Mouse (Mus musculus) forebrain, embryonic 16.5 days (tissue): ENCODE measurements around the gene As3mt. TPM values are rescaled to one million over a fixed set of nuclear protein-coding genes. Genes with fewer than 3 reads are reported as not detected.
A peak's percentile ranks its signal among the peaks of the same experiment; 100 is the strongest.

Experiments
- ATAC-seq: fragments of 200-750 bp; cut with Nextera tagmentation; 2 replicates; pipeline ENCODE4 v1.8.0; 2017; ENCODE audit warnings: mild to moderate bottlenecking, moderate library complexity
- H3K27ac ChIP-seq: fragments of 300-500 bp; sonication (generic); 2 replicates; pipeline ENCODE4 v1.5.1; 2014; ENCODE audit warnings: low read length, control low read depth
- H3K27me3 ChIP-seq: fragments of 300-500 bp; sonication (generic); replicated peaks from 2 replicates; pipeline ENCODE4 v1.6.1; 2014; ENCODE audit warnings: low read length; ENCODE audit not compliant: control insufficient read depth, insufficient read depth
- H3K36me3 ChIP-seq: fragments of 300-500 bp; sonication (generic); 2 replicates; pipeline ENCODE4 v1.6.1; 2014; ENCODE audit not compliant: control insufficient read depth, insufficient read depth
- H3K4me1 ChIP-seq: fragments of 300-500 bp; sonication (generic); replicated peaks from 2 replicates; pipeline ENCODE4 v1.6.1; 2014; ENCODE audit warnings: low read length; ENCODE audit not compliant: control insufficient read depth, insufficient read depth
- H3K4me2 ChIP-seq: fragments of 300-500 bp; sonication (generic); 2 replicates; pipeline ENCODE4 v1.6.1; 2014; ENCODE audit warnings: mild to moderate bottlenecking, low read length, control low read depth
- H3K4me3 ChIP-seq: fragments of 300-500 bp; sonication (generic); replicated peaks from 2 replicates; pipeline ENCODE4 v1.5.1; 2014; ENCODE audit warnings: mild to moderate bottlenecking, low read length, control low read depth
- H3K9ac ChIP-seq: fragments of 300-500 bp; sonication (generic); replicated peaks from 2 replicates; pipeline ENCODE4 v1.6.1; 2014; ENCODE audit warnings: low read depth, low read length, control low read depth
- H3K9me3 ChIP-seq: fragments of 300-500 bp; sonication (generic); 2 replicates; pipeline ENCODE4 v1.6.1; 2016; ENCODE audit warnings: low read length; ENCODE audit not compliant: control insufficient read depth
- WGBS: fragments of 180-500 bp; shearing (Covaris S2); extraction: QIAGEN DNeasy Blood & Tissue Kit; methylation state at CpG from one replicate; pipeline ENCODE4 v1.1.7; 2014; 5-methylcytosine and 5-hydroxymethylcytosine counted together
- polyA plus RNA-seq: library from polyadenylated mRNA; unstranded; fragments of >200 nt; fragmentation: Nextera tagmentation; extraction: Ambion mirVana; gene quantifications from 2 replicates; pipeline ENCODE4 v1.2.1, GENCODE M21; 2015

As3mt gene
- polyA plus RNA-seq, 1 experiment from 2014 or later: 18.5 TPM

DNA sequence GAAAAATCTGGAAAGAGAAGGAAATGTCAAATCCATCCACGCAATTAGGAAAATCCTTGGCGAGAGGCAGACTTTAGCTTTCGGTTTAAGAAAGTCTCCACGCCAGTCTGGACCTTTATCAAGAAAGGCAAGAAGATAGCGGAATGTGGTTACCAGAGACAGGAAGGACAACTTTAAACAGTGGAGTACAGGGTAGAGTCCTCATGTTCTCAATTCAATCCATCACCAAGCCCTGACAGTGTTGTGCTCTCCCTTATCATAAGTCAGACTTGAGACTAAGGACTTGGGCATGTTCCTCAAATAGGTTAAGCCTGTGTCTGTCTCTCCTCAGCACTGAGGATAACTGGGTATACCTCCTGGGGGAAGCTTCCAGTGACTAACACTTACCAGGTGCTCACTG lies 37.5 kb upstream of the As3mt start:
- no peak overlapping the region for H3K27ac ChIP-seq
- no peaks in the 10 kb centered on the region for H3K27me3 ChIP-seq
- no peak overlapping the region for H3K9ac ChIP-seq
- no peaks in the 10 kb centered on the region for H3K9me3 ChIP-seq
- H3K4me1 ChIP-seq: peaks cover 5% of the 10 kb centered on the region; the same call in 1 of the 2 replicates
- no peak overlapping the region for H3K4me3 ChIP-seq
- H3K4me2 ChIP-seq: no peak overlapping the region
- no peaks in the 10 kb centered on the region for H3K36me3 ChIP-seq
- WGBS: 87% methylated on average over 5 of the region's 5 CpGs
- ATAC-seq: no peak

- Histone ChIP-seq H3K27ac (no peak overlapping the region), H3K27me3 (no peaks in the 10 kb centered on the region), H3K4me2 (no peak overlapping the region), H3K4me1 (no peaks in the 10 kb centered on the region; the same call in 1 of the 2 replicates), H3K9ac (no peak overlapping the region), H3K36me3 (no peaks in the 10 kb centered on the region), H3K9me3 (no peaks in the 10 kb centered on the region), H3K4me3 (no peak overlapping the region)
- peak; percentile 83 for ATAC-seq
- WGBS: 33% methylated on average over 13 of the region's 13 CpGs
Observed at GRCm38 (mm10) chr19:46670691-46671090, 36.6 kb upstream of the As3mt start.

GRCm38 (mm10) chr19:46672766-46673418 lies 34.4 kb upstream of the As3mt start, which contains the start of gene Cyp17a1:
Cyp17a1 (minus strand) TSS chr19:46673172.
- Histone ChIP-seq H3K4me1 (no peaks in the 10 kb centered on the region), H3K4me2 (no peak within 1 kb of the TSS), H3K36me3 (no peaks in the 10 kb centered on the region), H3K4me3 (no peak within 1 kb of the TSS), H3K27ac (no peak within 1 kb of the TSS), H3K9ac (no peak within 1 kb of the TSS), H3K9me3 (no peaks in the 10 kb centered on the region), H3K27me3 (no peaks in the 10 kb centered on the region)
- 75% methylated on average over 5 of the region's 5 CpGs for WGBS
- ATAC-seq: no peak

DNA sequence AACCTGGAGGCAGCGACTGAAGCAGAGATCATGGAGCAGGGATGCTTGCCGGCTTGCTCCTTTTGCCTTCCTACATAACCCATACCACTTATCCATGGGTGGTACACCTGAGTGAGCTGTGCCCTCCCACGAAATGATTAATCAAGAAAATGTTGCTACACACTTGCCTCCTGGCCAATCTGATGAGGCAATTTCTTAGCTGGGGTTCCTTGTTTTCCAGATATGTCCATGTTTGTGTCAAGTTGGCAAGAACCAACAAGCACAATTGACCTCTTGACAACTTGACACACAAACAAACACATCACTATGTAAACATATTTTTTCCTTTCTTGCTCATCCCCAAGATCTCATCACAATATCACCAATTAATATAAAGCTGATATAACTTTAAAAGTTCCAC lies 31.6 kb upstream of the As3mt start:
- no peaks in the 10 kb centered on the region for H3K27me3 ChIP-seq
- no peaks in the 10 kb centered on the region for H3K9me3 ChIP-seq
- H3K27ac ChIP-seq: no peak overlapping the region
- ATAC-seq: no peak
- no peak overlapping the region for H3K9ac ChIP-seq
- H3K4me2 ChIP-seq: no peak overlapping the region
- no peaks in the 10 kb centered on the region for H3K4me1 ChIP-seq
- WGBS: 93% methylated on average over 3 of the region's 3 CpGs
- H3K36me3 ChIP-seq: no peaks in the 10 kb centered on the region
- H3K4me3 ChIP-seq: no peak overlapping the region

GRCm38 (mm10) chr19:46679720-46680383 lies 27.4 kb upstream of the As3mt start:
- WGBS: 71% methylated on average over 12 of the region's 12 CpGs

DNA sequence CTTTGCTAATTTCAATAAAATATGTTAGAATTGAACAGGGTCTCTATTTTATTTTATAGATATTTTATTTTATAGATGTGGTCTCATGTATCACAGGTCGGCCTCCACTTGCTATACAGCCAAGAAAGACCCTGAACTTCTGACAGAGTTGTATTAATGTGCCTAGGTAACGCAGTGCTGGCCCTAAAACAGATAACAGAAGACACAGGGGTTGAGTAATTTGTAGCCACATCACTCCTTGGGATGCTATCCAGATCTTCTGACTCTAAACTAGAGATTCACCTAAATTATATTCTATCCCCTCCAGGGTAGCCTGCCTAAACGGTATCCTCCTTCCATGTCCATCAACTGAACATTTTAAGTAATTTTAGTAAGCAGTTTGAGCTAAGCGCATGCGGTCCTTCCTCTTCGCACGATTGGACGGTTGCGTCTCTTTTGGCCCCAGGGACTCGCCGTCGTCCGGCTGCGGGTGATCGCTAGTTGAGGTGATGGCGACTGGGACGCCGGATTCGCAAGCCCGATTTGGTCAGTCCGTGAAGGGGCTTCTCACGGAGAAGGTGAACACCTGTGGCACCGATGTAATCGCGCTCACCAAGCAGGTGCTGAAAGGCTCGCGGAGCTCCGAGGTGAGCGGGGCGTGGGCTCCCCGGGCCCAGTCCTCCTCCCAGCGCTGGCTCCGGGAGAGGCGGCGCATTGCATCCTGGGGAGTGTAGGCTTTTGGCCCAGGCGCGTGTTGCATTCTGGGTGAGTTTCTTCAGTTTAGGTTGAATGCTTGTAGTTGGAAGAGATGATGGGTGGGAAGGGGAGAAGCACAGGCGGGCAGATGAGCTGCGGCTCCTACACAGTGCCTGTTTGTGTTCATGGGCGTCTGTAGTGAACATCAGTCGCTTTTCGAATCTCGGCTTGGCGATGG lies 17.5 kb upstream of the As3mt start, which contains the start of gene Borcs7:
Borcs7 (plus strand) TSS at position 447 of the 913 bp plus-strand sequence.
- Histone ChIP-seq H3K27me3 (no peaks in the 10 kb centered on the region), H3K4me3 (peak within 1 kb of the TSS; percentile 84), H3K9me3 (no peaks in the 10 kb centered on the region), H3K4me2 (peak within 1 kb of the TSS; percentile 75), H3K4me1 (peaks cover 9% of the 10 kb centered on the region), H3K36me3 (no peaks in the 10 kb centered on the region), H3K9ac (peak within 1 kb of the TSS; percentile 96), H3K27ac (peak within 1 kb of the TSS; percentile 84)
- ATAC-seq: peak; percentile 98
- WGBS: 2% methylated on average over 44 of the region's 44 CpGs

More at GRCm38 (mm10) chr19:46679720-46680383, 27.4 kb upstream of the As3mt start:
- Histone ChIP-seq H3K27ac (no peak overlapping the region), H3K9me3 (no peaks in the 10 kb centered on the region), H3K4me1 (no peaks in the 10 kb centered on the region), H3K9ac (no peak overlapping the region), H3K4me3 (no peak overlapping the region), H3K36me3 (no peaks in the 10 kb centered on the region), H3K27me3 (no peaks in the 10 kb centered on the region), H3K4me2 (no peak overlapping the region)
- ATAC-seq: no peak

DNA sequence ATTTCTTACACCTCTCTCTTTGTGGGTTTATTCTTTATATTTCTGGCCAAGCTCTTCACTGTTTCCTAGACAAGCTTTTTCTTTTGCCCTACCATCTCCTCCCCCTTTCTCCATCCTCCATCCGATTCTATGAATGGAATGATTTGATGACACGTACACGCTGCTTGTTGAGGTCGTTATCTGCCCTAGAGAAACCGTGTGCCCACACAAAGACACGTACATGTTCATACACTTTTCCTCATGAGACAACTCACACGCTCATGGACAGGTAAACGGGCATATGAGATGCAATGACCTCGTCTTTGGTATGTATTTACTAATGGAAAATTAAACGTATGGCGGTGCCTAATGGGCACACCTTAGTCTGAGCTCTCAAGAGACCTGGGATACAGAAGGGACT lies 16.9 kb upstream of the As3mt start:
- 69% methylated on average over 11 of the region's 11 CpGs for WGBS
- Histone ChIP-seq H3K36me3 (no peaks in the 10 kb centered on the region), H3K4me2 (peak overlapping the region; percentile 75), H3K4me3 (peak overlapping the region; percentile 84), H3K9me3 (no peaks in the 10 kb centered on the region), H3K27ac (peak overlapping the region; percentile 84), H3K9ac (peak overlapping the region; percentile 96), H3K4me1 (peaks cover 9% of the 10 kb centered on the region), H3K27me3 (no peaks in the 10 kb centered on the region)
- peak; percentile 19 for ATAC-seq

DNA sequence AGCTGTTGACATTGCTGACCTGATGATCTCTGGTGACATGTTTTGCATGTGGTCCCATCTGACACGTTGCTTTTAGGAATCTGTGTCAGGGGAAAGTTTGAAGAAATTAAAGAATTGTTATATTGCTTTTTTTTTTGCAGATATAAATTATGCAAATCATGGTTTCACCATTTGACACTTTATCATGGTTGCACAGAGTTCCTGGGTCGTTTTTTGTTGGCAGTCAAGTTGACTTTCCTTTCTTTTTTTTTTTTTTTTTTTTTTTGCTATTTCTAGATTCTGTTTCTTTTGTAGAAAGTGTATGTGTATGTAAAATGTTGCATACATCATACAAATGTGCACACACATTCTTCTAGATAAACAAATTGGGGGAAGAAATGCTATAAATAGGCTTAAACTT lies 16.2 kb upstream of the As3mt start:
- no peaks in the 10 kb centered on the region for H3K36me3 ChIP-seq
- no peak overlapping the region for H3K9ac ChIP-seq
- H3K27ac ChIP-seq: no peak overlapping the region
- H3K27me3 ChIP-seq: no peaks in the 10 kb centered on the region
- H3K4me2 ChIP-seq: no peak overlapping the region
- no peaks in the 10 kb centered on the region for H3K9me3 ChIP-seq
- ATAC-seq: no peak
- WGBS: 81% methylated on average over 2 of the region's 2 CpGs
- no peak overlapping the region for H3K4me3 ChIP-seq
- peaks cover 9% of the 10 kb centered on the region for H3K4me1 ChIP-seq

DNA sequence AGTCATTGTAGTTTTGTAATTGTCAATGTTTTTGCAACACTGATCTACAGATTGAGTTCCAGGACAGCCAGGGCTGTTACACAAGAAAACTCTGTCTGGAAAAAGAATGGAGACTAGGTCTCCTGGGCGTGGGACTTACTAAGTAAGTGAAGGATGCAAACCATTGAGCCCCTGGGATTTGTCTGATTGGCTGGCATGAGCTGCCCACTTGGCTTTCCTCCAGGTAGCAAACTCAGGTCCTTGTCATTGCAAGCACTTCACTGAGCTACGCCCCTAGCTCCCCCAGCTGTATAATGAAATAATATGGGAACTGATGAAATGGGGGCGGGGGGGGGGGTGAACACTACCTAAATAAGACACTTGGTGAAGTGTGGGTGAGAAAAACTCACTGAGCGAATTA lies 14.1 kb upstream of the As3mt start:
- Histone ChIP-seq H3K27ac (no peak overlapping the region), H3K4me2 (no peak overlapping the region), H3K4me3 (no peak overlapping the region), H3K9me3 (no peaks in the 10 kb centered on the region), H3K27me3 (no peaks in the 10 kb centered on the region), H3K9ac (no peak overlapping the region), H3K36me3 (no peaks in the 10 kb centered on the region), H3K4me1 (peaks cover 9% of the 10 kb centered on the region)
- 86% methylated on average over 4 of the region's 4 CpGs for WGBS
- no peak for ATAC-seq
